Mouse (Mus musculus): ENCODE results near the gene Golga5. TPM values are rescaled to one million over a fixed set of nuclear protein-coding genes. Genes with fewer than 3 reads are reported as not detected.

Gene Golga5
- total RNA-seq (2023), result 45.7 TPM

DNA sequence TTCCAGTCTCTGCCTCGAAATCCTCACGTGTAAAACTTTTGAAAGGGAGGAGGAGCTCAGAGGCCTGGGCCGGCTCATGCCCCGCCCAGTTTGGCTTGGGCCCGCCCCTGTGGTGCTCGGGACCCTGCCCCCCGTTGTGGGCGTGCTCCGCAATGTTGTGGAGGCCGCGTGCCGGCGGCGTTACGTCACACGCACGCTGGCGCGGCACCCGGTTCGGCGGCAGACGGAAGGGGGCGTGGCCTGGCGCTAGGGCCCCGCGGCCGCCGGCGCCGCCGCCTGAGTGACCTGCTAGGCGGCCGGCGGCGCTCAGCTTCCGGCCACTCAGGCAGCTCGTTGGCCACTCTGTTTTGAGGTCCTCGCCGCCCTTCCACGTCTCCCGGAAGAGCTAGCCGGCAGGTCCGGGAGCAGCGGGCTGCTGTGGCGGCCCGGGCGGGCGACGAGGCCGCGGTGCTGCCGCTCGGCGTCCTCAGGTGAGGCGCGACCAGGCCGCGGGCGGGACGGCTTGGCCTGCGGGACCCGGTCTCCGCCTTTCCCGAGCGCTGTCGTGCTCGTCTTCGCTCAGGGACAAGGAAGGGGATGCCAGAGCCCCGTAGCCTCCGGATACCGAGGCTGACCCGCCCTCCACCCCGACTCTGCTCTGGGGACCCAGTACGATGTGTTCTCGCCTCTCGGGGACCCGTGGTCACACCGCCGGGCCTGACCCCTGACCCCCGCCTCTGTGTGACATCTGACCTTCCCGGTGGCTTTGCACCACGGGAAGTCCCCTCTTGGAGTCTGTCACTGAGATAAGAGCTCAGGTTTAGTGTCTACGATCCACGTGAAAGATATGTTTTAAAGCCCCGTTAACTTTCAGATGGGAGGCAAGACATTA lies at the start of gene Golga5:
TSS of gene Golga5 (plus strand) at position 242 of the 871 bp plus-strand sequence.

DNA sequence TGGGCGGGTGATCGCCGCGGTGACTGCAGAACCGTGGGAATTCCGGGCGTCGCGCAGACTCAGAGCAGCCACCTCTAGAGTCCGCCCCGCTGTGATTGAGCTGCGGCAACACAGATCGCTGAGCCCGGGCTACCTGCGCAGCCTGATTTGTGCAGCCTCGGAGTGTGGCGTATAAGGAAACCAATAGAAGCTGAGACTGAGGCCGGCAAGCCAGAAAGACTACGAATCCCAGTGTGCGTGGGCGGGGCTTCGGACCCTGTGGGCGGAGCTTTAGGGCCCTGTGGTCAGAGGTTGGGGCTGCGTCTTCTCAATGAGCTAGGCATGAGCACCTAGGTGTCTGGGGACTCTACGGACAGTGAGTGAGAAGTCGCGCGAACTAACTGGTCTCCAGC lies 29.3 kb upstream of the Golga5 start, which contains the start of gene Lgmn:
TSS of gene Lgmn (minus strand) at position 182 of the 392 bp plus-strand sequence.

Other genes starting within 250 kb of the Golga5 start
- gene Rin3, start 186.1 kb upstream of the Golga5 start, total RNA-seq (2023), result 95.7 TPM
- gene Lgmn, start 29.3 kb upstream of the Golga5 start, total RNA-seq (2023), result 26.4 TPM
- gene Chga, start 85.8 kb downstream of the Golga5 start, total RNA-seq (2023), result not detected
- gene Itpk1, start 235.8 kb downstream of the Golga5 start, total RNA-seq (2023), result 49.7 TPM